Mouse (Mus musculus) bone marrow macrophage, adult 2 months (primary cell): ENCODE results near the gene Trpm8. TPM values are rescaled to one million over a fixed set of nuclear protein-coding genes. Genes with fewer than 3 reads are reported as not detected.

Experiments used
- H3K27ac ChIP-seq: 2 replicates; pipeline ENCODE4 v1.5.1; 2012; ENCODE audit warnings: low read depth, low read length; ENCODE audit not compliant: insufficient read depth
- H3K4me1 ChIP-seq: 2 replicates; pipeline ENCODE4 v1.6.1; 2012; ENCODE audit warnings: low read length; ENCODE audit not compliant: control insufficient read depth, insufficient read depth
- H3K4me3 ChIP-seq: 2 replicates; pipeline ENCODE4 v1.5.1; 2012; ENCODE audit warnings: mild to moderate bottlenecking, low read length, moderate library complexity; ENCODE audit not compliant: insufficient read depth
- CTCF ChIP-seq: IDR thresholded peaks from 2 replicates; pipeline ENCODE4 v1.5.1; 2012; ENCODE audit warnings: low read depth, mild to moderate bottlenecking, low read length, moderate library complexity
- POLR2A ChIP-seq: IDR thresholded peaks from 2 replicates; pipeline ENCODE4 v1.6.1; 2012; ENCODE audit warnings: mild to moderate bottlenecking, low read depth, low read length, borderline replicate concordance
- polyA plus RNA-seq: library from polyadenylated mRNA; stranded (reverse); fragments of >200 nt; gene quantifications from 2 replicates; pipeline ENCODE4 v1.2.4, GENCODE M21; 2012; ENCODE audit not compliant: missing spikeins, insufficient read depth, insufficient read length

Trpm8 gene
- polyA plus RNA-seq, 1 experiment, result not detected

DNA sequence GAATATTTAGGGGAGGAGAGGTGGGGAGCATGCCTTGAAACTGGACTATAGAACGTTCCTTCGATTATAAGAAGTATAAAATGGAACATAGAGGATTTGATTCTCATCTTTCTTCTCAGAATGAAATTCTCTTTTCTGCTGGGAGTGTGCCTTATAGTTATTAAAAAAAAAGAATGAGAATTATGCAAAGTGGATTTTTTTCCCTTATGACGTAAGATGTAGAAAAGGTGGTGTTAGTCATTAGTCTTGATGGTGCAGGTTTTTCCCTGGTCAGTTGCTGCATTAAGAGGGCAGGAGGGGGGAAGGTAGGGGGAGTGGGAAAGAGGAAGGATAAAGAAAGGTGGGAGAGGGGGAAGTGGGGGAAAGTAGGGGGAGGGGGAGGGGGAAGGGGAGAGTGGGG is 4.8 kb downstream of the Trpm8 start:
- Histone ChIP-seq H3K4me3 (no peak overlapping the region), H3K4me1 (peaks cover 11% of the 10 kb centered on the region), H3K27ac (no peak overlapping the region)
- TF ChIP-seq CTCF, result no peak
- no peak for TF ChIP-seq POLR2A

DNA sequence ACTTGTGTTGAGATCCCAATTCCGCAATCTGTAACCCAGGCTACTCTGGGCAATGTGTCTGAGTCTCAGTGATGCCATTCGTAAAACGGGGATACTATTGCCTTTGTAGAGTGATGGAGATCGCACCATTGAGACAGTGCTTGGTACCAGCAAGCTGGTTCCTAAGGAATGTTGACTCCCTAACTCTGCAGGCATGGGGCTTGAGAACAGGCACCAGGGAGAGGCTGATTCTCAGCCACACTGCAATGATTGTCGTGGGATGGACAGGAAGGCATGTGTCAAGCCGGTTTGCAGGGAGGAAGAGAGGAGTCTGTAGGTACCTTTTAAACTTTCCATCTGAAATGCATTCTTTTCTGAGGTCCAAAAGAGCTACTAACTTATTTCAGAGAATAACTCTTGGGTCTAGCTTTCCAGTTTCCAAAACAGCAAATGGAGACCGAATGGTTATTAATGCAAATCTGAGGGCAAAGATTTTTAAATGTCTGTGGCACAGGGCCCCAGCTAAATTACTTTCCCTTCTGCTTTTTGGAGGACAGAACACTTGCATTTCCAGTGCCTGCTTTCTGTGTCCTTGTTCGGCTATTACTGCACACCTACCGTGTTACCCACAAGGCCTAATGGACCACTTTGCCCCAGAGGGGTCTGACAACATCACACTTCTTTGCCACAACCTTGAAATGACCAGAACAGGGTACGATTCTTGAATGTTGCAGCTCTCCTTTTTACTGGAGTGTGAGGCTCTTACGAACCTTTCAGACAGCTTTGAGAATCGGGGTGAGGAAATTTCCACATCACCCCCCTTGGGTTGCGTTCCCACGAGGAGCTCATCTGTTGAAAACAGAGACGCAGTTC is 6.1 kb downstream of the Trpm8 start:
- Histone ChIP-seq H3K27ac (no peak overlapping the region), H3K4me3 (no peak overlapping the region), H3K4me1 (peaks cover 9% of the 10 kb centered on the region)
- TF ChIP-seq CTCF (no peak), POLR2A (no peak)

DNA sequence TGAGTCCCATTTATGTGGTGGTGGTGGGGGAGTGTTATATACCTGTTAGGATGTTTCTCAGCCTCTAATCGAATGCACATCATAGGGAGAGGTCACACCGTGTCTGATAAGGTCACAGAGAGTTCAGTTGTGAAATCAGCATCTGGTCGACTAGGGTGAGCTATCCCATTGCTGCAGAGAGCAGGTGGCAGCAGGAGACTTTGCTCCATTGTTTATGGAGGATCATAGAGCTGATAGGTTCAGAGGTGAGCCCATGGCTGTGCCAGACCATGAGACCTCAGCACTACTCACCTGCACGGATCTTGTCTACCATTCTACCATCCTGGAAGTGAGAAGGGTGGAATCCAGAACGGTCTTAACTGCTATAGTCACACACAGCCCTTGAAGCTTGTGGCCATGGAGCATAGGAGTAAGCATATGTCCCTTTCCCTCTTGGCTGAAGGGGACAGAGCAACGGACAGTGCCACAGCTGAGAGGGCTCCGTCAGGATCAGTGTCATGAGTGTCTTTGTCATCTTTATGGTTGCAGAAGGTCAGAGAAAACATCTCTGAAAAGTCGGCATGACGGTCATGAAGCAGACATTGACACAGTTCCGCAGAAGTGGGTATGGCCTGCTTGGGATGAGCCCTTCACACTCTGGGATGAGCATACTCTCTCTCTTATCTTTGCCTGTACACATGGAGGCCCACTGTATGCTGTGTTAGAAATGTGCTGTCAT is 6.9 kb downstream of the Trpm8 start:
- TF ChIP-seq POLR2A, result no peak
- no peak for TF ChIP-seq CTCF
- Histone ChIP-seq H3K27ac (no peak overlapping the region), H3K4me3 (no peak overlapping the region), H3K4me1 (peaks cover 5% of the 10 kb centered on the region)

DNA sequence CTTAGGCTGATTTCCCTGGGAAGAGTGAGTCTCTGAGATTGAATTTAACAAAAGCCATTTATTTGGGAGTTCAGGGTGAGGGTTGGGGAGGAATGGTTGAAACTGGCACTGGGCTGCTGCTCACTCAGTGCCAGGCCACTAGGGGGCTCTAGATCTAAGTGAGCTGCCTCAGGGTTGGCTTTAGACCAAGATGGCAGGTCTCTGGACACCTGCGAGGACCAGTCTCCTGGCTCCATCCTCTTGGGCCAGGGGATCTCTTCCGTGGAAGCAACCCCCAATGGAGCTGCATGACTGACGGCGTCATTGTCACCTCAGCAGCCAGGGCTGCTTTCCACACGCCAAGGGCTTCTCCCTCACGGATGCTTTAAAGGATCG is 7.5 kb downstream of the Trpm8 start:
- TF ChIP-seq POLR2A (no peak), CTCF (no peak)
- Histone ChIP-seq H3K4me3 (no peak overlapping the region), H3K4me1 (peaks cover 4% of the 10 kb centered on the region), H3K27ac (no peak overlapping the region)

DNA sequence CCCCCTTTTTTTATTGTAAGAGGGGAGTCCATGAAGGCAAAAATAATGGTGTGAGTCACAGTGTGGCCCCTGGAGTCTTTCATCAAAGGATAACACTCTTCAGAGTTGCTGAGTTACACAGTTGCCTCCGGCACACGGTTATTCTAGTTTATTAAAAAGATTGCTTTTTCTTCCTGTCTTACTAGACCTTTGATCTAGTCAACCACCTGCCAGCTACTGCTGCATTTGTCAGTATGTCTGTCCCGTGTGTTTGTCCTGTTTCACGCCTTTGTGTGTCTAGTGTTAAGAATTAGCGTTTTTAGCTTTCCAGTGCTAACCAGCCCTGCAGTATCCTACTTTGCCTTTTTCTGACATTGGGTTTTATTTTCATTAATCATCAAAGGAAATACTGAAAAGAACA is 8.2 kb downstream of the Trpm8 start:
- no peak for TF ChIP-seq CTCF
- no peak for TF ChIP-seq POLR2A
- Histone ChIP-seq H3K27ac (no peak overlapping the region), H3K4me3 (no peak overlapping the region), H3K4me1 (peaks cover 4% of the 10 kb centered on the region)

DNA sequence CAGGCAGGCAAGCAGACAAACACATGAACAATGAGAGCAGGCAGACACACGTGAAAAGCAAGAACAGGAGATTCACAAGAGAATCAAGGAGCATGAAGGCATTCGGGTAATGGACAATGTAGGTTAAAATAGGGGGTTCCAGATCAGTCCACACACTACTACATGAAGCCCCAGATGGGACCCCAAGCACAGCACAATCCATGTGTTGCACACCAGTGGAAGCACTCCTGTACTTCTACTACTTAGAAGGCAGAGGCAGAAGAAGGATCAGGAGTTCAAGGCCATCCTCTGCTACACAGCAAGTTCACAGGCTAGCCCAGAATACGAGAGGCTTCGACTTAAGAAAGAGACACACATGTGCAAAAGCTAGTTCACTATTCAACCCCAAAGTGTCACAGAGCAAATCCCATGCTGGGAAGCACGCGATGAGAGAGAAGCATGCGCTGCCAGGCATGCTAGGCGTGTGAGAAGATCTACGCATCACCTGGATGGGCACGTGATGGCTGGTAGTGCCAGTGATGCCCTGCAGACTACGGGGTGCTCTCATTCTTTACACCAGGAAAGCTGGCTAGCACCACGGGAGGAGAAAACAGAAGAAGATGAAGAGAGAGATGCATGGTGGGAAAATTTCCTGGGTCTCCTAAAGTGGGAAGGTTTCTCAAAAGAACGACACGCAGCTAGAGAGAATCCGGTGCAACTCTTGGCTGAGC is 8.8 kb downstream of the Trpm8 start:
- no peak overlapping the region for H3K4me3 ChIP-seq

DNA sequence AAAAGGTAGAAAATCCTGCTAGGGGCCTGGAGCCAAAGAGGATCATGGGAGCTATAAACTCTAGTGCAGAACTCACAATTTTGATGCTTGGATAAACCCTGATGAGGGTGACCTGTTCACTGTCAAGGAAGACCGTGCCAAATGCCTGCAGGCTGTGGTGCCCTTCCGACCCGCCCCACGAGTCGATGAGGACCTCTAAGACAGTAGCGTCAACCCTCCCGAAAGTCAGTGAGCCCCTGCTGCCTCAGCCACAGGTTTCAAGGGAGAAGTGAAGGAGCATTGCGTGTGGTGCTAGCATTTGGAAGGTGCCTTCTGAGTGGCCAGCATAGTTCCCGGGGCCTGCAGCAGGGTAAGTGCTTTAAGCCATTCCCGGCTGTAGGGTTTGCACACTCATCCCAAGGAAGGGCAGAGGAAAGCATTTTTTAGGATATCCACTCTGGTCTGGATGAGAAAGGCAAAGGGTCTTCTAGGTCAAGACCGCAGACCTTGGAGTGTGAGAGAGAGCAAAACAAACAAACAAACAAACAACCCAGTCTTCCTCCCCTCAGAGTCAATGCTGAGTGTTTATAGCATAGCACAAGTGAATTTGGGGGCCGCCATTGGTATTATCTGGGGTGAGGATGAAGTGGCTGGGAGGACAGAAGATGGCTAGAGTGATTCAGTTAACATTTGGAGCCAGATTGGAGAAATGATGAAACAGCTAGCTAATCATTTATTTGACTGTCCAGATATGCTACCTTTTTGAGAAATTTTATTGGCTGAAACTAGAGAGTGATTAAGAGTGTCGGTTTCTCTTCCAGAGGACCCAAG is 9.6 kb downstream of the Trpm8 start:
- TF ChIP-seq CTCF (no peak), POLR2A (no peak)
- Histone ChIP-seq H3K4me1 (peaks cover 4% of the 10 kb centered on the region), H3K4me3 (no peak overlapping the region), H3K27ac (no peak overlapping the region)

More for the DNA sequence above, 8.8 kb downstream of the Trpm8 start:
- TF ChIP-seq POLR2A, result no peak
- no peak for TF ChIP-seq CTCF
- H3K27ac ChIP-seq, result no peak overlapping the region
- peaks cover 4% of the 10 kb centered on the region for H3K4me1 ChIP-seq

DNA sequence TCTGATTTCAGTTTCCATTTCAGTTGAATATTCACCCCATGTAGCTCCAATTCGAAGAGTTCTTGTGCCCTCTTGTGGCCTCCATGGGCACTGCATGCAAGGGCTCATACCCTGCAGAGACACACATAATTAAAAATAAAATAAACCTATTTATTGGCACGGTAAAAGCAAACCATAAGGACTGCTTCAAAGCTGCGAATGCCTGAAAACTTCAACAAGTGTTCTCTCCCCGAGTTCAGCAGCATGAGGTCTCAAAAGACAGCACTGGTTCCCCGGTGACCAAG is 10.2 kb downstream of the Trpm8 start:
- Histone ChIP-seq H3K4me1 (peaks cover 4% of the 10 kb centered on the region), H3K27ac (no peak overlapping the region), H3K4me3 (no peak overlapping the region)
- TF ChIP-seq POLR2A (no peak), CTCF (no peak)

DNA sequence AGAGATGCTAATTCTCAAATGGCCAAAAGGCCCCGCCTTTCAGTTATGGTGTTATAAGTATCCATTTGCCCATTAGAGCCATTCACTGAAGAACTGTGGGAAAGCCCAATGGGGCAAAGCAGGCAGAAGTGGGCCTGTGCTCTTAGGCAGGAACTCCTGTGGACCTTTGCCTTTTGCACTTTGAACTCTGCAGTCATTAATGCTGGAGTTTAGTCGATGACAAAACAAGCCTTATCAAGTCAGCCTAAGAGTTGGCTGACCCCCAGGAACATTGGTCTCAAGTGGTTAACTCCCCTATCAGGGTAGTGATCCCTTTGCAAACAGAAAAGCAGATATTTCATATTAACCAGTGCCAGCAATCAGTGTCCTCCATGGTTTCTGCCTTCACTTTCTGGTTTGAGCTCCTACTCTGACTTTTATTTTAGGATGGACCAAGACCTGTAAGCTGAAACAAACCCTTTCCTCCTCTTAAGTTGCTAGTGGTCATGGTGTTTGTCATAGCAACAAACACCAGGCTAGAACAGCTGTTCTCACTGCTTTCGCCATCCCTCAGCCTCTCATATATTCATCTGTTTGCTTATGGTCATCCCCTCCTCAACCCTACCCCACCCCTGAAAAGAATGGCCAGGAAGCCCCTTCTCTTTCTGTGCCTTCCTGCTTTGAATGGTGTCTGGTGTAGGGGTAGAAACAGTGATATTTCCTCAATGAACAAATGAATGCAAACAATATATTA is 10.8 kb downstream of the Trpm8 start:
- peaks cover 3% of the 10 kb centered on the region for H3K4me1 ChIP-seq
- TF ChIP-seq CTCF (no peak), POLR2A (no peak)
- H3K4me3 ChIP-seq, result no peak overlapping the region
- H3K27ac ChIP-seq, result no peak overlapping the region
